Mouse (Mus musculus): ENCODE results near the gene Aldh3a2. TPM values are rescaled to one million over a fixed set of nuclear protein-coding genes. Genes with fewer than 3 reads are reported as not detected.

Gene Aldh3a2
- total and polyA plus RNA-seq, 3 experiments, result 11.0 to 15.0 TPM; not detected in 1

- no peak for DNase-seq (ENCODE audit: low read depth, low spot score)
- Histone ChIP-seq H3K4me1 (ENCODE audit: control insufficient read depth in 1 of 2, insufficient read depth in 2 of 2, low read length in 2 of 2) (peaks cover 17 to 28% of the 10 kb centered on the region in 2 experiments; a peak in 3 of 4 replicates), H3K27ac (ENCODE audit: control insufficient read depth, low read depth, low read length) (no peak overlapping the region), H3K9me3 (replicated peaks; ENCODE audit: insufficient read depth, low read length) (no peaks in the 10 kb centered on the region), H3K79me2 (ENCODE audit: control insufficient read depth, insufficient read depth, low read length, poor library complexity) (no peaks in the 10 kb centered on the region), H3K27me3 (ENCODE audit: control insufficient read depth in 1 of 2, insufficient read depth in 2 of 2, low read length in 2 of 2) (peaks cover 2 to 8% of the 10 kb centered on the region in 2 experiments; a peak in 3 of 4 replicates), H3K9ac (ENCODE audit: control insufficient read depth, low read depth, low read length, poor library complexity, severe bottlenecking) (no peak overlapping the region), H3K4me3 (ENCODE audit: control insufficient read depth in 1 of 2, insufficient read depth in 1 of 2, low read depth in 2 of 2, low read length in 2 of 2) (no peak overlapping the region), H3K36me3 (ENCODE audit: control insufficient read depth in 1 of 2, insufficient read depth in 2 of 2, low read length in 2 of 2) (peaks cover 0 to 11% of the 10 kb centered on the region in 2 experiments; a peak in 2 of 4 replicates)
- TF ChIP-seq RAD21 (IDR thresholded peaks at IDR 0.05; ENCODE audit: low read depth, low read length) (no peak), NRF1 (IDR thresholded peaks at IDR 0.05; ENCODE audit: insufficient read depth, low read depth, low read length, poor library complexity, severe bottlenecking) (no peak), CHD2 (IDR thresholded peaks at IDR 0.05; ENCODE audit: low read length) (no peak), CTCF (IDR thresholded peaks at IDR 0.05 in 2 of 3, conservative IDR thresholded peaks at IDR 0.05 in 1 of 3; ENCODE audit: control insufficient read depth in 1 of 3, insufficient read depth in 1 of 3, low read depth in 2 of 3, low read length in 3 of 3, poor library complexity in 1 of 3, severe bottlenecking in 1 of 3) (no peak), HCFC1 (IDR thresholded peaks at IDR 0.05; ENCODE audit: low read depth, low read length) (no peak), MAFK (IDR thresholded peaks at IDR 0.05; ENCODE audit: borderline replicate concordance, low read depth, low read length) (no peak), USF1 (IDR thresholded peaks at IDR 0.05; ENCODE audit: low read depth, low read length) (no peak), POLR2AphosphoS2 (IDR thresholded peaks at IDR 0.05; ENCODE audit: low read length) (no peak), MYC (IDR thresholded peaks at IDR 0.05; ENCODE audit: low read depth, low read length) (no peak), POLR2A (IDR thresholded peaks at IDR 0.05; ENCODE audit: control insufficient read depth in 1 of 2, insufficient read depth in 1 of 2, low read depth in 1 of 2, low read length in 2 of 2, poor library complexity in 1 of 2) (no peak), POLR2AphosphoS5 (IDR thresholded peaks at IDR 0.05; ENCODE audit: borderline replicate concordance, low read depth, low read length) (no peak), USF2 (IDR thresholded peaks at IDR 0.05; ENCODE audit: borderline replicate concordance in 1 of 2, insufficient read depth in 1 of 2, low read depth in 1 of 2, low read length in 2 of 2) (no peak), UBTF (IDR thresholded peaks at IDR 0.05; ENCODE audit: borderline replicate concordance, insufficient read depth, low read depth, low read length) (no peak), GABPA (IDR thresholded peaks at IDR 0.05; ENCODE audit: low read depth, low read length) (no peak), ETS1 (IDR thresholded peaks at IDR 0.05; ENCODE audit: low read depth, low read length) (no peak), MAZ (IDR thresholded peaks at IDR 0.05; ENCODE audit: low read depth, low read length) (no peak), GATA1 (IDR thresholded peaks at IDR 0.05; ENCODE audit: low read depth, low read length) (no peak)
Measured at GRCm38 (mm10) chr11:61300205-61300604, 32.9 kb upstream of the Aldh3a2 start.

GRCm38 (mm10) chr11:61297901-61298300 is 30.6 kb upstream of the Aldh3a2 start:
- no peaks in the 10 kb centered on the region for H3K79me2 ChIP-seq (ENCODE audit: control insufficient read depth, insufficient read depth, low read length, poor library complexity)
- H3K4me1 ChIP-seq (ENCODE audit: control insufficient read depth in 1 of 2, insufficient read depth in 2 of 2, low read length in 2 of 2), result peaks cover 17 to 24% of the 10 kb centered on the region in 2 experiments; a peak in 3 of 4 replicates
- peaks cover 0 to 11% of the 10 kb centered on the region in 2 experiments; a peak in 2 of 4 replicates for H3K36me3 ChIP-seq (ENCODE audit: control insufficient read depth in 1 of 2, insufficient read depth in 2 of 2, low read length in 2 of 2)
- peaks cover 3 to 8% of the 10 kb centered on the region in 2 experiments; a peak in 3 of 4 replicates for H3K27me3 ChIP-seq (ENCODE audit: control insufficient read depth in 1 of 2, insufficient read depth in 2 of 2, low read length in 2 of 2)
- no peak overlapping the region for H3K9ac ChIP-seq (ENCODE audit: control insufficient read depth, low read depth, low read length, poor library complexity, severe bottlenecking)
- H3K27ac ChIP-seq (ENCODE audit: control insufficient read depth, low read depth, low read length), result no peak overlapping the region
- H3K4me3 ChIP-seq (ENCODE audit: control insufficient read depth in 1 of 2, insufficient read depth in 1 of 2, low read depth in 2 of 2, low read length in 2 of 2), result no peak overlapping the region
- no peak for TF ChIP-seq RCOR1 (IDR thresholded peaks at IDR 0.05; ENCODE audit: low read depth, low read length)
- no peak for TF ChIP-seq ZMIZ1 (IDR thresholded peaks at IDR 0.05; ENCODE audit: low read depth, low read length)
- TF ChIP-seq POLR2AphosphoS5 (IDR thresholded peaks at IDR 0.05; ENCODE audit: borderline replicate concordance, low read depth, low read length), result no peak
- no peak for TF ChIP-seq MAX (IDR thresholded peaks at IDR 0.05; ENCODE audit: low read length)
- no peak for TF ChIP-seq ELF1 (IDR thresholded peaks at IDR 0.05; ENCODE audit: low read depth, low read length)
- no peak for TF ChIP-seq MYB (IDR thresholded peaks at IDR 0.05; ENCODE audit: low read depth, low read length)
- H3K9me3 ChIP-seq (replicated peaks; ENCODE audit: insufficient read depth, low read length), result no peaks in the 10 kb centered on the region
- no peak for DNase-seq (ENCODE audit: low read depth, low spot score)

Data from MEL (cell line).